Mouse (Mus musculus): Measurements from ENCODE around the gene Abt1. TPM values are rescaled to one million over a fixed set of nuclear protein-coding genes. Genes with fewer than 3 reads are reported as not detected.

Gene Abt1
- total and polyA plus RNA-seq, 2 experiments from 2014 or later, result 4.9 to 5.2 TPM

GRCm38 (mm10) chr13:23424494-23425325 lies 1.0 kb upstream of the Abt1 start:
- H3K27ac ChIP-seq (ENCODE audit: low read depth, low read length), result no peak overlapping the region
- H3K4me1 ChIP-seq (ENCODE audit: insufficient read depth, low read length), result 0 out of 2 replicates have a peak, but pooled peaks cover 3% of the 10 kb centered on the region
- DNase-seq (ENCODE audit: low spot score) (peak; percentile 94), ATAC-seq (ENCODE audit: low FRiP score) (peak; percentile 81)
- peaks cover 4% of the 10 kb centered on the region; the same call in 1 of the 2 replicates for H3K36me3 ChIP-seq (ENCODE audit: insufficient read depth, low read length)
- H3K27me3 ChIP-seq (ENCODE audit: insufficient read depth, low read length), result no peaks in the 10 kb centered on the region
- peak; percentile 91 for TF ChIP-seq CTCF (IDR thresholded peaks at IDR 0.05)
- peak overlapping the region; percentile 92 for H3K4me3 ChIP-seq (ENCODE audit: low read depth, low read length)
- WGBS, result 2% methylated on average over 25 of the region's 25 CpGs
- no peak overlapping the region; the same call in 1 of the 2 replicates for H3K9ac ChIP-seq (replicated peaks; ENCODE audit: low read length, poor library complexity, severe bottlenecking)
- H3K4me2 ChIP-seq (ENCODE audit: low read depth, low read length, poor library complexity, severe bottlenecking), result peak overlapping the region; percentile 68
- H3K9me3 ChIP-seq (ENCODE audit: low read length), result no peaks in the 10 kb centered on the region

- H3K9me3 ChIP-seq (ENCODE audit: low read length), result no peaks in the 10 kb centered on the region
- no peak for TF ChIP-seq CTCF (IDR thresholded peaks at IDR 0.05)
- 0 out of 2 replicates have a peak, but pooled peaks cover 3% of the 10 kb centered on the region for H3K4me1 ChIP-seq (ENCODE audit: insufficient read depth, low read length)
- H3K4me2 ChIP-seq (ENCODE audit: low read depth, low read length, poor library complexity, severe bottlenecking), result peak overlapping the region; percentile 97
- no peaks in the 10 kb centered on the region for H3K27me3 ChIP-seq (ENCODE audit: insufficient read depth, low read length)
- H3K9ac ChIP-seq (replicated peaks; ENCODE audit: low read length, poor library complexity, severe bottlenecking), result peak overlapping the region; percentile 86; the same call in 1 of the 2 replicates
- H3K4me3 ChIP-seq (ENCODE audit: low read depth, low read length), result peak overlapping the region; percentile 92
- H3K36me3 ChIP-seq (ENCODE audit: insufficient read depth, low read length), result peaks cover 4% of the 10 kb centered on the region; the same call in 1 of the 2 replicates
- WGBS, result under 1% methylated on average over 7 of the region's 7 CpGs
- DNase-seq (ENCODE audit: low spot score) (no peak), ATAC-seq (ENCODE audit: low FRiP score) (no peak; the same call in 1 of the 2 replicates)
- H3K27ac ChIP-seq (ENCODE audit: low read depth, low read length), result no peak overlapping the region
Measured at GRCm38 (mm10) chr13:23424052-23424380, 350 bp upstream of the Abt1 start.

- H3K27me3 ChIP-seq (ENCODE audit: insufficient read depth, low read length), result no peaks in the 10 kb centered on the region
- H3K4me2 ChIP-seq (ENCODE audit: low read depth, low read length, poor library complexity, severe bottlenecking), result no peak overlapping the region
- H3K36me3 ChIP-seq (ENCODE audit: insufficient read depth, low read length), result peaks cover 10% of the 10 kb centered on the region; the same call in 1 of the 2 replicates
- no peak overlapping the region for H3K9ac ChIP-seq (replicated peaks; ENCODE audit: low read length, poor library complexity, severe bottlenecking)
- H3K27ac ChIP-seq (ENCODE audit: low read depth, low read length), result no peak overlapping the region
- 95% methylated on average over 16 of the region's 16 CpGs for WGBS
- no peaks in the 10 kb centered on the region for H3K9me3 ChIP-seq (ENCODE audit: low read length)
- H3K4me3 ChIP-seq (ENCODE audit: low read depth, low read length), result no peak overlapping the region
- ATAC-seq (ENCODE audit: low FRiP score), result no peak
- 0 out of 2 replicates have a peak, but pooled peaks cover 3% of the 10 kb centered on the region for H3K4me1 ChIP-seq (ENCODE audit: insufficient read depth, low read length)
- TF ChIP-seq CTCF (IDR thresholded peaks at IDR 0.05), result no peak
- no peak for DNase-seq (ENCODE audit: low spot score)
Measured at GRCm38 (mm10) chr13:23422351-23422750, 1.3 kb downstream of the Abt1 start.

GRCm38 (mm10) chr13:23412630-23413521 lies 10.8 kb downstream of the Abt1 start:
- Histone ChIP-seq H3K9me3 (ENCODE audit: low read length) (no peaks in the 10 kb centered on the region), H3K4me3 (ENCODE audit: low read depth, low read length) (peak overlapping the region; percentile 46), H3K4me1 (ENCODE audit: insufficient read depth, low read length) (no peaks in the 10 kb centered on the region), H3K4me2 (ENCODE audit: low read depth, low read length, poor library complexity, severe bottlenecking) (peak overlapping the region; percentile 54), H3K9ac (replicated peaks; ENCODE audit: low read length, poor library complexity, severe bottlenecking) (peak overlapping the region; percentile 57), H3K36me3 (ENCODE audit: insufficient read depth, low read length) (peaks cover 6% of the 10 kb centered on the region; the same call in 1 of the 2 replicates), H3K27me3 (ENCODE audit: insufficient read depth, low read length) (0 out of 2 replicates have a peak, but pooled peaks cover under 1% of the 10 kb centered on the region), H3K27ac (ENCODE audit: low read depth, low read length) (no peak overlapping the region)
- peak; percentile 85 for DNase-seq (ENCODE audit: low spot score)
- TF ChIP-seq CTCF (IDR thresholded peaks at IDR 0.05), result no peak
- WGBS, result 3% methylated on average over 28 of the region's 28 CpGs
- ATAC-seq (ENCODE audit: low FRiP score), result peak; percentile 89

- TF ChIP-seq CTCF (IDR thresholded peaks at IDR 0.05), result no peak
- Histone ChIP-seq H3K9me3 (ENCODE audit: low read length) (no peaks in the 10 kb centered on the region), H3K27ac (ENCODE audit: low read depth, low read length) (no peak overlapping the region), H3K4me2 (ENCODE audit: low read depth, low read length, poor library complexity, severe bottlenecking) (peak overlapping the region; percentile 54), H3K36me3 (ENCODE audit: insufficient read depth, low read length) (peaks cover 4% of the 10 kb centered on the region; the same call in 1 of the 2 replicates), H3K4me3 (ENCODE audit: low read depth, low read length) (peak overlapping the region; percentile 46), H3K27me3 (ENCODE audit: insufficient read depth, low read length) (0 out of 2 replicates have a peak, but pooled peaks cover 2% of the 10 kb centered on the region), H3K4me1 (ENCODE audit: insufficient read depth, low read length) (no peaks in the 10 kb centered on the region), H3K9ac (replicated peaks; ENCODE audit: low read length, poor library complexity, severe bottlenecking) (peak overlapping the region; percentile 57)
- peak; percentile 55 for ATAC-seq (ENCODE audit: low FRiP score)
- under 1% methylated on average over 20 of the region's 20 CpGs for WGBS
- peak; percentile 48 for DNase-seq (ENCODE audit: low spot score)
Measured at GRCm38 (mm10) chr13:23412211-23412629, 11.4 kb downstream of the Abt1 start.

Data from midbrain, postnatal 0 days (tissue).